Mouse (Mus musculus) embryonic facial prominence, embryonic 14.5 days (tissue): ENCODE data around the gene Snx8. TPM values are rescaled to one million over a fixed set of nuclear protein-coding genes. Genes with fewer than 3 reads are reported as not detected.

ENCODE experiments used
- ATAC-seq: fragments of 200-750 bp; cut with Nextera tagmentation; 2 replicates; pipeline ENCODE4 v1.8.0; 2017; ENCODE audit warnings: low read depth, moderate number of reproducible peaks, moderate TSS enrichment
- DNase-seq: peaks from one replicate; pipeline ENCODE4 v3.0.0-alpha.2; 2015; ENCODE audit warnings: low spot score
- H3K27ac ChIP-seq: fragments of 300-500 bp; sonication (generic); replicated peaks from 2 replicates; pipeline ENCODE4 v1.5.1; 2014; ENCODE audit warnings: low read depth, mild to moderate bottlenecking, low read length, moderate library complexity
- H3K27me3 ChIP-seq: fragments of 300-500 bp; sonication (generic); replicated peaks from 2 replicates; pipeline ENCODE4 v1.6.1; 2014; ENCODE audit warnings: low read length; ENCODE audit not compliant: control insufficient read depth, insufficient read depth
- H3K36me3 ChIP-seq: fragments of 300-500 bp; sonication (generic); 2 replicates; pipeline ENCODE4 v1.6.1; 2014; ENCODE audit warnings: low read length, mixed read lengths; ENCODE audit not compliant: control insufficient read depth, insufficient read depth
- H3K4me1 ChIP-seq: fragments of 300-500 bp; sonication (generic); 2 replicates; pipeline ENCODE4 v1.6.1; 2014; ENCODE audit warnings: antibody characterized with exemption, low read length; ENCODE audit not compliant: control insufficient read depth, insufficient read depth
- H3K4me2 ChIP-seq: fragments of 300-500 bp; sonication (generic); 2 replicates; pipeline ENCODE4 v1.6.1; 2014; ENCODE audit warnings: low read depth, mild to moderate bottlenecking, low read length, moderate library complexity, mixed read lengths
- H3K4me3 ChIP-seq: fragments of 300-500 bp; sonication (generic); 2 replicates; pipeline ENCODE4 v1.5.1; 2014; ENCODE audit warnings: low read depth, mild to moderate bottlenecking, low read length
- H3K9ac ChIP-seq: fragments of 300-500 bp; sonication (generic); 2 replicates; pipeline ENCODE4 v1.6.1; 2014; ENCODE audit warnings: low read depth, mild to moderate bottlenecking, low read length, moderate library complexity, mixed read lengths
- H3K9me3 ChIP-seq: fragments of 300-500 bp; sonication (generic); 2 replicates; pipeline ENCODE4 v1.6.1; 2016; ENCODE audit warnings: low read length; ENCODE audit not compliant: control insufficient read depth
- WGBS: fragments of 180-500 bp; shearing (Covaris S2); extraction: QIAGEN DNeasy Blood & Tissue Kit; methylation state at CpG from one replicate; pipeline ENCODE4 v1.1.7; 2014; 5-methylcytosine and 5-hydroxymethylcytosine counted together
- polyA plus RNA-seq: library from polyadenylated mRNA; unstranded; fragments of >200 nt; fragmentation: Nextera tagmentation; extraction: Ambion mirVana; gene quantifications from 2 replicates; pipeline ENCODE4 v1.2.1, GENCODE M21; 2014

The Snx8 gene
- polyA plus RNA-seq, 1 experiment from 2014 or later, result 11.2 TPM

DNA sequence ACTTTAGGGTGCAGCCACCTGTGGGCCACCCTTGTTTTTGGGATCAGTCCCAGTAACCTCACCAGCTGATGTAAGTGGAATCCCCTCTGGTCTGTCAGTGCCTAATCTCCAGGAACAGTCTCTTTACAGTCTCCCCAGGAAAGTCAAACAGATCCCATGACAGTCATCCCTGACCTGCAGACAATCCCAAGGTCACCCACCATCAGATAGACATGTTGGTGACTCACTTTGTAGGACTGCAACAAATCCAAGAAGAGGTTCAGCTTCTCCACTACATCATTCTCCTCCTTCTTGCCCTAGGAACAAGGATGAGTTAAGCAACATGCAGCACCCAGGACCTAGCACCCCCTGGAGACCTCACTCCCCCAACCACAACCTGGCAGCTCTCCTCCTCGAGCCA, 43.0 kb downstream of the Snx8 start:
- H3K9me3 ChIP-seq, result no peaks in the 10 kb centered on the region
- H3K27ac ChIP-seq, result no peak overlapping the region
- H3K9ac ChIP-seq, result peak overlapping the region; percentile 30; the same call in 1 of the 2 replicates
- ATAC-seq (no peak), DNase-seq (no peak)
- H3K27me3 ChIP-seq, result no peaks in the 10 kb centered on the region
- peaks cover 42% of the 10 kb centered on the region; the same call in 1 of the 2 replicates for H3K36me3 ChIP-seq
- no peaks in the 10 kb centered on the region for H3K4me1 ChIP-seq
- 60% methylated on average over 1 of the region's 1 CpGs for WGBS
- no peak overlapping the region for H3K4me2 ChIP-seq
- no peak overlapping the region for H3K4me3 ChIP-seq

DNA sequence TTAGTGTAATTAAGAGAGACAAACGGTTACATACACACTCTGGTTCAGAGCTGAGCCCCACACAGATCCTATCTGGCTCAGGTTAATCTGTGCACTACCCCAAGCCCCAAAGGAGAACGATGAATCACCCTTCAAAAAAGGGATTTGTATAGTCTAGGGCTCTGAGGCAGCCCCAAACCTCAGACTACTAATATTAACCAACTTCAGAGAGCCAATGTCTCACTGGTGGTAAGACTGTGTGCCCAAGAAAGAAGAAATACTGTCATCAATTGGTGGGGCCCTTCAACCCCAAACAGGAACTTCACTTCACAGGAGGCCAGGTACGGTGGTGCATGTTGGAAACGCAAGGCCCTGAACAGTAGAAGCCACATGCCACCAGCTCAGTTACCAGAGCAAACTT, 43.8 kb downstream of the Snx8 start:
- Histone ChIP-seq H3K9me3 (no peaks in the 10 kb centered on the region), H3K4me3 (no peak overlapping the region), H3K4me1 (no peaks in the 10 kb centered on the region), H3K36me3 (peaks cover 43% of the 10 kb centered on the region; the same call in 1 of the 2 replicates), H3K27ac (no peak overlapping the region), H3K27me3 (no peaks in the 10 kb centered on the region), H3K4me2 (no peak overlapping the region), H3K9ac (no peak overlapping the region)
- WGBS, result 86% methylated on average over 4 of the region's 4 CpGs
- ATAC-seq (no peak), DNase-seq (no peak)

DNA sequence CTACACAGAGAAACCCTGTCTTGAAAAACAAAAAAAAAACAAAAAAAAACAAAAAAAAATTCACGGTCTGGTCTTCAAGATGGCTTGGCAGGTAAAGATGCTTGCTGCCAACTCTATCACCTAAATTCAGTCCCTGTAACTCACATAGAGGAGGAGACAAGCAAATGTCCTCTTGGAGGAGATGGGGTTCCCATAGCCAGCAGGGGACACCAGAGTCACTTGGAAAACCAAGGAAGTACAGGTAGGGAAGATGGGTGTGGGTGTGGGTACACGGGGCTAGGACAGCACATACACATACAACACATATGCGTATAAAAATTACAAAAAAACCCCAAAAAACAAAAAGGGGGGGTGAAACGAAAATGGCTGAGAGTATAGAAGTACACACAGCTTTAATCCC, 46.2 kb downstream of the Snx8 start:
- ATAC-seq (no peak), DNase-seq (no peak)
- peaks cover 66% of the 10 kb centered on the region for H3K36me3 ChIP-seq
- no peak overlapping the region for H3K4me3 ChIP-seq
- 88% methylated on average over 4 of the region's 4 CpGs for WGBS
- H3K4me1 ChIP-seq, result no peaks in the 10 kb centered on the region
- no peaks in the 10 kb centered on the region for H3K27me3 ChIP-seq
- no peak overlapping the region for H3K4me2 ChIP-seq
- H3K27ac ChIP-seq, result no peak overlapping the region
- no peak overlapping the region for H3K9ac ChIP-seq
- H3K9me3 ChIP-seq, result peaks cover 6% of the 10 kb centered on the region; the same call in 1 of the 2 replicates

DNA sequence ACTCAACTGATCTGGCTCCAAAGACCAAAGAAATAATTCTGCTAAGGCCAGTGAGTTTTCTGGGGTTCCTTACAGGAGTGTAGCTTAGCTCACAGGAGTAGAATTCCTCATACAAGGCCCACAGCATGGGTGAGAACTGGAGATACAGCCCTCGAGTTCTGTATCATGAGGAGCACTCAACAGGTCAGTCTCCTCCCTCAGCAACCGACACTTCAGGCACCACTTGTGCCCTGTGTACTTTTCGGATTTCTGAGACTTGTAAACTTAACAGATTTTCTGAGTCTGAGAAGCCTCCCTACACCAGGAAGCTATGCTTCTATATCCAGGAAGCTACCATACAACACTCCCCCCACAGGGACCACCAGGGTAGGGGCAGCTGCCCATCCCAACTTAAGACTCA, 49.2 kb downstream of the Snx8 start:
- peaks cover 63% of the 10 kb centered on the region for H3K36me3 ChIP-seq
- WGBS, result 77% methylated on average over 3 of the region's 3 CpGs
- H3K4me1 ChIP-seq, result no peaks in the 10 kb centered on the region
- H3K27ac ChIP-seq, result no peak overlapping the region
- H3K9ac ChIP-seq, result no peak overlapping the region
- ATAC-seq, result no peak
- H3K4me2 ChIP-seq, result no peak overlapping the region
- no peaks in the 10 kb centered on the region for H3K27me3 ChIP-seq
- no peak overlapping the region for H3K4me3 ChIP-seq
- DNase-seq, result no peak
- H3K9me3 ChIP-seq, result peaks cover 6% of the 10 kb centered on the region; the same call in 1 of the 2 replicates

DNA sequence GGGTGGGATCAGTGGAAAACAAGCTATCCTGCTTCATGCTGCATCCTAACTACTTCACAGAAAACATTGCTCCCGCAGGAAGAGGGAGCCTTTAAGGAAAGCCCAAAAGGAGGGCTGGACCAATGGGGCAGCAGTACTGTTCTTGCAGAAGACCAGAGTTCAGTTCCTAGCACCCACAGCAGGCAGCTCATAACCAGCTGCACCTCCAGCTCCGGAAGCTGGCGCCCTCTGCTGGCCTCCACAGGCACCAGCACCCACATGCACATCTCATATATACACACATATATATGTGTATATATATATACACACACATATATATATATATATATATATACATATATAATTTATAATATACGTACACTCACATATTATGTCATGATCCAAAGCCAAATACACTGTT, 50.3 kb downstream of the Snx8 start:
- Histone ChIP-seq H3K27ac (no peak overlapping the region), H3K4me1 (no peaks in the 10 kb centered on the region), H3K9ac (no peak overlapping the region), H3K36me3 (peaks cover 53% of the 10 kb centered on the region), H3K4me2 (no peak overlapping the region), H3K27me3 (no peaks in the 10 kb centered on the region), H3K9me3 (peaks cover 6% of the 10 kb centered on the region; the same call in 1 of the 2 replicates), H3K4me3 (no peak overlapping the region)
- ATAC-seq, result no peak
- no peak for DNase-seq
- WGBS, result 95% methylated on average over 4 of the region's 4 CpGs

DNA sequence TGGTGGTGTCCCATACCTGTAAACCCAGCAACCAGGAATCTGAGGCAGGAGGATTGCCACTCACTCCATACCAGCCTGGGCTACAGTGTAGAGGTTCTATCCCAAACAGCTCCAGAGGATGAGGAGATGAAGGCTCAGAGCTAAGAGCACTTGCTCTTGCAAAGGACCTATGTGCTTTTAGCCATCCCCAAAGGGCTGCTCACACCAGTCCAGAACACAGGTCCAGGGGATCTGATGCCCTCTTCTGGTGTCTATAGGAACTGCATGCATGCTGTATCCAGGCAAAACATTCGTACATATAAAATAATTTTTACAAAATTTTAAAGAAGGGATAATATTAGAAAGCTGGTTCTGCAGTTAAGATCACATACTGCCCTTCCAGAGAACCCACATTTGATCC, 52.4 kb downstream of the Snx8 start:
- peaks cover 45% of the 10 kb centered on the region for H3K36me3 ChIP-seq
- ATAC-seq (no peak), DNase-seq (no peak)
- H3K4me2 ChIP-seq, result no peak overlapping the region
- 79% methylated on average over 1 of the region's 1 CpGs for WGBS
- H3K9ac ChIP-seq, result no peak overlapping the region
- H3K9me3 ChIP-seq, result peaks cover 6% of the 10 kb centered on the region; the same call in 1 of the 2 replicates
- H3K27me3 ChIP-seq, result no peaks in the 10 kb centered on the region
- no peaks in the 10 kb centered on the region for H3K4me1 ChIP-seq
- H3K27ac ChIP-seq, result no peak overlapping the region
- no peak overlapping the region for H3K4me3 ChIP-seq

DNA sequence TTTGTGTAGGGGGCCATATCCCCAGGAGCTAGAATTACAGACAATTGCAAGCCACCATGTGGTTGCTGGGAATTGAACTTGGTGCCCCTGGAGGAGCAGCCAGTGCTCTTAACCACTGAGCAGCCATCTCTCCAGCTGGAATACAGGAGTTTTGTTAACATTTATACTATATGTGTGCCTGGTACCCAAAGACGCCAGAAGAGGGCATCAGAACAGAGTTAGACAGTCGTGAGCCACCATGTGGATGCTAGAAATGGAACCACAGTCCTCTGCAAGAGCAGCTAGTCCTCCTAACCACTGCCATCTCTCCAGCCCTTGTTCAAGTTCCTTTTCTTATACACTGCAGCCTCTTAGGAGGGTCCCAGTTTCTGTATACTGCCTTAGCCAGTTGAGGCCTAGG, 55.4 kb downstream of the Snx8 start:
- WGBS, result 43% methylated on average over 2 of the region's 2 CpGs

DNA sequence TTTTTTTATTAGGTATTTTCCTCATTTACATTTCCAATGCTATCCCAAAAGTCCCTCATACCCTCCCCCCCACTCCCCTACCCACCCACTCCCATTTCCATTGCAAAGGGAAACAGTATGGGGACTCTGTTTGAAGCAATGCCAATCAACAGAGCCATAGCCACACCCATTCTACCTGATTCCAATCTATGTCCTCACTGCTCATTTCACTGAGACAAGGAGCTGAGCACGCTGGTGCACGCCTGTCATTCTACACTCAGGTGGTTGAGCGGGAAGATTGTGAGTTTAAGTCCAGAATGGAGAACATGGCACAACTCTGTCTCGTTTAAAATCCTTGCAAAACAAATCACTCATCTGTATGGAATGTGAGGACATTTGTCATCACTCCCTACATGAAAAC, 56.5 kb downstream of the Snx8 start:
- DNase-seq (peak; percentile 54), ATAC-seq (no peak)
- H3K4me1 ChIP-seq, result peaks cover 8% of the 10 kb centered on the region
- no peak overlapping the region for H3K27ac ChIP-seq
- H3K9ac ChIP-seq, result no peak overlapping the region
- 54% methylated on average over 4 of the region's 4 CpGs for WGBS
- H3K4me2 ChIP-seq, result peak overlapping the region; percentile 88
- H3K9me3 ChIP-seq, result no peaks in the 10 kb centered on the region
- H3K4me3 ChIP-seq, result peak overlapping the region; percentile 70; the same call in 1 of the 2 replicates
- H3K27me3 ChIP-seq, result no peaks in the 10 kb centered on the region
- H3K36me3 ChIP-seq, result peaks cover 22% of the 10 kb centered on the region

More for the DNA sequence above, 55.4 kb downstream of the Snx8 start:
- peak; percentile 17 for DNase-seq
- H3K27ac ChIP-seq, result no peak overlapping the region
- peaks cover 8% of the 10 kb centered on the region for H3K4me1 ChIP-seq
- H3K9me3 ChIP-seq, result no peaks in the 10 kb centered on the region
- peaks cover 20% of the 10 kb centered on the region for H3K36me3 ChIP-seq
- ATAC-seq, result no peak
- H3K9ac ChIP-seq, result no peak overlapping the region
- H3K27me3 ChIP-seq, result no peaks in the 10 kb centered on the region
- no peak overlapping the region for H3K4me3 ChIP-seq
- H3K4me2 ChIP-seq, result no peak overlapping the region
